Mouse (Mus musculus): ENCODE results near the gene Mrpl38. TPM values are rescaled to one million over a fixed set of nuclear protein-coding genes. Genes with fewer than 3 reads are reported as not detected.

Mrpl38 gene
- 1.9 TPM for polyA plus RNA-seq (2014; fragmentation: Illumina TruSeq; extraction: RNeasy Lipid Tissue Mini Kit (QIAGEN cat#74804); ENCODE audit: low replicate concordance)

DNA sequence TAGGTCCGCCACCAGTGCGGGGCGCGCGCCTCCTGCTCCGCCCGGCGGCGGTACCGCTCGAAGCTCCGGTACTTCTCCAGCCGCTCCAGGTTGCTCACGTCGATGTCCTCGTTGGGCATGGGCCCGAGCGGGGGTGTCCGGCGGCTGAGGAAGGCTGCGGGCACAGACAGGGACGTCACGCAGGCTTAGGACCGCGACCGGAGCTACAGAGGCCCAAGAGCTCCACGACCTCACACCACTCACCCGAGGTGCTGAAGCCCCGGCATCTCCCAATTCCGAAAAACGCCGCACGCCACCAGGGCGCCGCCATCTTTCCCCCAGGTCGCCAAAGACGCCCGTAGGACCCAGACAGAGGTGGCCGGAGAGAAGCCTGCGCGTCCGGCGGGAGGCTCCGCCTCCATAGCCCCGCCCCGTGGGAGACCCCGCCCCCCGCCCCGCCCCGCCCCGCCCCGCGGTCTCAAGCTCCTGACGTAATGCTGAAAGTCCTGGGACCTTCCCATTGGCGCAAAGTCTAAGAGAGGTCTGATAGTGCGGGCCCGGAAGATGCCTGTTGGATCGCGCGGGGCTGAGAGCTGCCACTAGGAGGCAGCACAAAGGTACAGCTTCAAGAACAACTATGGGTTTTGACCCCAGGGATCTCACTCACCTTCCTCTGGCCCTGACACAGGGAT, at the start of gene Mrpl38:
Gene Mrpl38 (minus strand): TSS at position 401 of the 671 bp plus-strand sequence.

DNA sequence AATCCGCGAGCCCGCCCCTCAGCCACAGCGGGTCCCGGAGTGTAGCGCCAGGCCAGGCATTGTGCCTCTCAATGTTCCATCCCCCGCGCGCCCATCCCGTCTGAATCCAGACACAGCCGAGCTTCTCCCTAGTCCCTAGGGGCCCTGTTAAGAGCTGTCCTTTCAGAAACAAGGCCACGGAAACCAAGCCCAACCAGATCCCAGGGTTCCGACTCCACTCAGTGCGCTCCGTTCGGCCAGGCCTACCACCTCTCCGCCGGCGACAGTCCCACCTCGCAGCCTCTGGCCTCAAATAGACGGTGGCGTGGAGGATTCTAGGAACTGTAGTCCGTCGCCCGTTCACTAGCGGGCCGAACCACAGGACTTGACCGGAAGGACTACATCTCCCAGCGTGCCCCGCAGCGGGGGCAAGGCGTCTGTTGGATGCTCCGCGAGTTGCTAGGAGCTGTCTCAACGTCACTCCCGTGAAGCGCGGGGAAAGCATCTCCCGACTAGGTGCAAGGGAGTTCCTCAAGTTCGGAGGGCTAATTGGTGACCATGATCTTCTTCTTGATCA, 29.3 kb upstream of the Mrpl38 start, which contains the start of gene Fbf1:
Gene Fbf1 (minus strand): TSS at position 283 of the 556 bp plus-strand sequence.

DNA sequence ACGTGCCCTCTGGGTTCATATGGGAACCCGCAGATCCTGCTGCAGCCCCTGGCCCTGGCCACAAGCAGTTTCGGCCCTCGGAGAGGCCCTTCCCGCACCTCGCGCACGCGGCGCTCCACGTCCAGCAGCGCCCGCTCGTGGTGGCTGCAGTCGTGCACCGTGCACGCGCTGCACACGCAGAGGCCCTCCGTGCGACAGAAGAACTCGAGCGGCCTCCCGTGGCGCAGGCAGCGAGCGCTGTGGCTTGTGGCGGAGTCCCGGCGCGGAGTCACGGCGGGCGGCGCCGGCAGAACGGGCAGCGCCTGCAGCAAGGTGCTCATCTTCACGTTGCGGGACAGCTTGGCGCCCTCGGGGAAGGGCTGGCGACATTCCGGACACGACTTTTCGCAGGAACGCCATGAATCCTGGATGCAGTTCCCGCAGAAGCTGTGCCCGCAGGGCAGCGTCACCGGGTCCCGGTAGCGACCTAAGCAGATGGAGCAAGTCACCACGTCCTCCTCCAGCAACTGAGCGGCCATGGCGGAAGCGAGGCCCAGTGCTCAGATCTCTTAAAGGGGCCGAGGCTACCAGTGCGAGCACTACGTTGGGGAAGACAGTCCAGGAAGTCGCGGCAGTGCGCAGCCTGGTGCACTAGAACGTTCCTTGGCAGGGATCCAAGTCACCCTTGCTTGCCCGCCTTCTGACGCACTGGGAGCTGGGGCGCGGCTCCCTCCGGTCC, 8.0 kb downstream of the Mrpl38 start, which contains the start of gene Trim65:
Gene Trim65 (minus strand): TSS at position 641 of the 718 bp plus-strand sequence.

DNA sequence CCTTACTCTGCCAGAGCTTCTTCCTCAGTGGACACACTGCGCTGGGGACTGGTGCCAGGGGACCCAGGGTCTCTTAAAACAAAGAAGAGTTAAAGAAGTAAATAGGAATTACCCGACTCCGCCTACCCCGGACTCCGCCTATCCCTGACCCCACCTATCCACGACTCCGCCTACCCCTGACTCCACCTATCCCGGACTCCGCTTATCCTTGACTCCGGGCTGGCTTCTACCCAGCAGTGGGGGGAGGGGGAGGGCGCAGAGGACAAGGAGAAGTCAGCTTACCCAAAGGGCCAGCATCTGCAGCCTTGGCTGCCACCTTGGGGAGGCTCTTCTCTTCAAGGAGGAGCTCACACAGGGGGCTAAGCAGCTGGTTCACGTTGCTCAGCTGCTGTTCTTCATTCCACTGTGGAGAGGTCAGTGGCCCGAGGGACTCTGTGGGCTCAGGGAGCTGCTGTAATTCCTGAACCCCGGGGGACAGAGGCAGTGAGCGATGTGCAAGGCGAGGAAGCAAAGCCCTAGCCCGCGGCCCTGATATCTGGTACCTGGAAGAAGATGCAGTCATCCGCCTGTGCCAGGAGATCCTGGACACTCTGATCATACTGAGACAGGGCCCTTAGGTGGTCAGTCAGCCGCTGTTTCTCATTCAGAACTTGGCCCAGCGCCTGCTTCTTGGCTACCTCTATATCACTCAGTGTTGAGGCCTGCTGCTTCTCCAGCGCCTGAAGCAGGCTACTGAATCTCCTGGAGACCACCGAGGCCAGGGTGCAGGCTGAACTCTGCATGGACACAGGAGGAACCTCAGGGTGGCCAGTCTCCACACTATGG, 11.3 kb downstream of the Mrpl38 start, which contains the start of gene Trim47:
Gene Trim47 (minus strand): TSS at position 55 of the 825 bp plus-strand sequence.

DNA sequence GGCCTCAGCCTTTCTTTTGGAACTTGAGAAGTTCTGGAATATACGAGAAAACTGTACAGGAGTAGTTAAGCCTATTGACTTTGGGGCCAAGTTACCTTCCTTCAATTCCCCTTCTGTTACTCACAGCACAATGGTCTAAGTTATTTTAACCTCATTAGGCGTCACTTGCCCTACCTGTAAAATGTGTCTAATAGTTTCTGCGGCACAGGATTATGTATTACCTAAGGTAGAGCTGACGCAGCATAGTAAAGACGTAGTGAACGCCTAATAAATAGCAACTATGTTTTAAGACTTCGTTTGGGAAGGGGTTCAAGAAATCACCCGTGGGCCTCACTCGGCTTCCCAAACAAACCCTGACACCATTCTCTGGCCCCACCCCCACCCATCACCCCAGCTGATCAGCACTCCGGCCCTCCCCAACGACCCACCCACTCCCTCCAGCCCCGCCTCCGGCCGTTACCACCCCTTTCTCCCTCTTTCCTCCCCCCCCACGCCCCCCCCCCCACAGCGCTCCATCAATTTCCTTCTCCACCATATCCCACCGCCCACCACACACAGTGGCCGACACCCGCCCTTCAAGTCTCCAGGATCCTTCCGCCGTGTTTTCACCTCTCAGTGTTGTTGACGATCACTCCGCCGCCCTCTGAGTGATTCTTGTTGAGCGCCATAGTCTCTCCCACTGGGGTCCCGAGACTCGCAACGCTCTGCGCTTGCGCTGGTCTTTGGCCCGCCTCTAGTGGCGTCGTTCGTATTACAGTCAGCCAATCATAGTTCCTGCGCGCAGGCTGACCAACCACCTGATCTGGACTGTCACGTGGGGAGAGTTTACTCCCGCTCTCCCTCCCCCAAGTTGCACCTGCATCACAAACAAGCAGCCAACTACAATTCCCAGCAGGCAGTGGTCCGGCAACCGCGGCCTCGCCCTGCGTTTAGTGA, 52.1 kb downstream of the Mrpl38 start, which contains the start of gene Wbp2:
Gene Wbp2 (minus strand): TSS at position 738 of the 936 bp plus-strand sequence.

Other genes starting within 250 kb of the Mrpl38 start
- not detected for gene Smim5, start 238.9 kb downstream of the Mrpl38 start, polyA plus RNA-seq (2014; fragmentation: Illumina TruSeq; extraction: RNeasy Lipid Tissue Mini Kit (QIAGEN cat#74804); ENCODE audit: low replicate concordance)
- gene Smim6, start 226.9 kb downstream of the Mrpl38 start, polyA plus RNA-seq (2014; fragmentation: Illumina TruSeq; extraction: RNeasy Lipid Tissue Mini Kit (QIAGEN cat#74804); ENCODE audit: low replicate concordance): 1.3 TPM
- gene Sap30bp, start 205.6 kb downstream of the Mrpl38 start, polyA plus RNA-seq (2014; fragmentation: Illumina TruSeq; extraction: RNeasy Lipid Tissue Mini Kit (QIAGEN cat#74804); ENCODE audit: low replicate concordance): 2.9 TPM
- gene Recql5, start 205.4 kb downstream of the Mrpl38 start, polyA plus RNA-seq (2014; fragmentation: Illumina TruSeq; extraction: RNeasy Lipid Tissue Mini Kit (QIAGEN cat#74804); ENCODE audit: low replicate concordance): 1.3 TPM
- 0.26 TPM for gene Itgb4, start 164.2 kb downstream of the Mrpl38 start, polyA plus RNA-seq (2014; fragmentation: Illumina TruSeq; extraction: RNeasy Lipid Tissue Mini Kit (QIAGEN cat#74804); ENCODE audit: low replicate concordance)
- not detected for gene Galk1, start 126.1 kb downstream of the Mrpl38 start, polyA plus RNA-seq (2014; fragmentation: Illumina TruSeq; extraction: RNeasy Lipid Tissue Mini Kit (QIAGEN cat#74804); ENCODE audit: low replicate concordance)
- 1,105 TPM for gene H3f3b, start 110.9 kb downstream of the Mrpl38 start, polyA plus RNA-seq (2014; fragmentation: Illumina TruSeq; extraction: RNeasy Lipid Tissue Mini Kit (QIAGEN cat#74804); ENCODE audit: low replicate concordance)
- 1.2 TPM for gene Unk, start 108.5 kb downstream of the Mrpl38 start, polyA plus RNA-seq (2014; fragmentation: Illumina TruSeq; extraction: RNeasy Lipid Tissue Mini Kit (QIAGEN cat#74804); ENCODE audit: low replicate concordance)
- not detected for gene Unc13d, start 60.9 kb downstream of the Mrpl38 start, polyA plus RNA-seq (2014; fragmentation: Illumina TruSeq; extraction: RNeasy Lipid Tissue Mini Kit (QIAGEN cat#74804); ENCODE audit: low replicate concordance)
- 15.3 TPM for gene Wbp2, start 51.9 kb downstream of the Mrpl38 start, polyA plus RNA-seq (2014; fragmentation: Illumina TruSeq; extraction: RNeasy Lipid Tissue Mini Kit (QIAGEN cat#74804); ENCODE audit: low replicate concordance)
- 0.56 TPM for gene Trim47, start 11.7 kb downstream of the Mrpl38 start, polyA plus RNA-seq (2014; fragmentation: Illumina TruSeq; extraction: RNeasy Lipid Tissue Mini Kit (QIAGEN cat#74804); ENCODE audit: low replicate concordance)
- 6.7 TPM for gene Trim65, start 7.7 kb downstream of the Mrpl38 start, polyA plus RNA-seq (2014; fragmentation: Illumina TruSeq; extraction: RNeasy Lipid Tissue Mini Kit (QIAGEN cat#74804); ENCODE audit: low replicate concordance)
- 2.9 TPM for gene Fbf1, start 29.3 kb upstream of the Mrpl38 start, polyA plus RNA-seq (2014; fragmentation: Illumina TruSeq; extraction: RNeasy Lipid Tissue Mini Kit (QIAGEN cat#74804); ENCODE audit: low replicate concordance)
- 1.2 TPM for gene Ten1, start 60.0 kb upstream of the Mrpl38 start, polyA plus RNA-seq (2014; fragmentation: Illumina TruSeq; extraction: RNeasy Lipid Tissue Mini Kit (QIAGEN cat#74804); ENCODE audit: low replicate concordance)
- gene Acox1, start 60.2 kb upstream of the Mrpl38 start, polyA plus RNA-seq (2014; fragmentation: Illumina TruSeq; extraction: RNeasy Lipid Tissue Mini Kit (QIAGEN cat#74804); ENCODE audit: low replicate concordance): 380 TPM
- not detected for gene Evpl, start 99.2 kb upstream of the Mrpl38 start, polyA plus RNA-seq (2014; fragmentation: Illumina TruSeq; extraction: RNeasy Lipid Tissue Mini Kit (QIAGEN cat#74804); ENCODE audit: low replicate concordance)
- 4.7 TPM for gene Srp68, start 135.3 kb upstream of the Mrpl38 start, polyA plus RNA-seq (2014; fragmentation: Illumina TruSeq; extraction: RNeasy Lipid Tissue Mini Kit (QIAGEN cat#74804); ENCODE audit: low replicate concordance)
- not detected for gene Galr2, start 142.1 kb upstream of the Mrpl38 start, polyA plus RNA-seq (2014; fragmentation: Illumina TruSeq; extraction: RNeasy Lipid Tissue Mini Kit (QIAGEN cat#74804); ENCODE audit: low replicate concordance)
- gene Exoc7, start 168.4 kb upstream of the Mrpl38 start, polyA plus RNA-seq (2014; fragmentation: Illumina TruSeq; extraction: RNeasy Lipid Tissue Mini Kit (QIAGEN cat#74804); ENCODE audit: low replicate concordance): 2.3 TPM
- not detected for gene Foxj1, start 196.5 kb upstream of the Mrpl38 start, polyA plus RNA-seq (2014; fragmentation: Illumina TruSeq; extraction: RNeasy Lipid Tissue Mini Kit (QIAGEN cat#74804); ENCODE audit: low replicate concordance)